Mouse (Mus musculus): ENCODE results near the gene Dhx8. TPM values are rescaled to one million over a fixed set of nuclear protein-coding genes. Genes with fewer than 3 reads are reported as not detected.

Dhx8 gene
- polyA plus RNA-seq, 1 experiment from 2014 or later: 46.7 TPM

- no peak overlapping the region for H3K4me2 ChIP-seq (ENCODE audit: low read depth, low read length)
- ATAC-seq (replicated peaks; ENCODE audit: insufficient number of reproducible peaks, low FRiP score, low TSS enrichment, low read depth): no peak
- no peaks in the 10 kb centered on the region for H3K9me3 ChIP-seq (replicated peaks; ENCODE audit: control insufficient read depth, low read length)
- H3K4me1 ChIP-seq (ENCODE audit: control insufficient read depth, insufficient read depth, low read length): no peaks in the 10 kb centered on the region
- H3K9ac ChIP-seq (replicated peaks; ENCODE audit: low read length): no peak overlapping the region
- no peak for DNase-seq (ENCODE audit: low spot score)
- H3K36me3 ChIP-seq (replicated peaks; ENCODE audit: control insufficient read depth, insufficient read depth, low read depth, low read length): no peaks in the 10 kb centered on the region
- 28% methylated on average over 4 of the region's 4 CpGs for WGBS
- no peak overlapping the region for H3K4me3 ChIP-seq (ENCODE audit: low read depth, low read length)
- H3K27me3 ChIP-seq (ENCODE audit: control insufficient read depth, insufficient read depth, low read length): no peaks in the 10 kb centered on the region
- H3K27ac ChIP-seq (replicated peaks; ENCODE audit: low read depth, low read length): no peak overlapping the region
Measured at GRCm38 (mm10) chr11:101718324-101718723, 14.4 kb upstream of the Dhx8 start.

DNA sequence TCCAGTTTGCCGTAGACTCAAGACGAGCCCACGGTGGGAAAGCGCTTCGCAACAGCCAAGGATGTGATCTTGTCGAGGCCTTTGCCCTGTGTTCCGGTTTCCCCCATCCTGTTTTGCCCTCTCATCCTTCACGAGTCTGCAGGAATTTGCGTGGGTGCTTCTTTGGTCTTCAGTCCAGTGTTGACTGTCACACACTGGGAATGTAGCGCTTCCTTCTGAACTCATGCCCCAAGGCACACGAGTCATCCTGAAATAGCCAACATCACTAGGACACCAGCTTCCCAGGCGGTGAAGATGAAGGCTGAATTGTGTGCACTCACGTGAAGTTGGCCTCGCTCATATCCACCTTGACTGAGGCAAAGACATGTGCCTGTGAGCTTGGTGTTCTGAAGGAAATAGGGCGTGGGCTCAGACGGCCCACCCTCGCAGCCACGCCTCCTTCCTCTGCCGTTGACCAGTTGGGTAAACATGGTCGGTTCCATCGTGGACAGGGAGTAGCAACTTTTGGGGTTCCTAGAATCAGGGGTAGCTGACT is 12.7 kb upstream of the Dhx8 start:
- H3K4me1 ChIP-seq (ENCODE audit: control insufficient read depth, insufficient read depth, low read length): no peaks in the 10 kb centered on the region
- H3K9ac ChIP-seq (replicated peaks; ENCODE audit: low read length): no peak overlapping the region
- no peaks in the 10 kb centered on the region for H3K36me3 ChIP-seq (replicated peaks; ENCODE audit: control insufficient read depth, insufficient read depth, low read depth, low read length)
- ATAC-seq (replicated peaks; ENCODE audit: insufficient number of reproducible peaks, low FRiP score, low TSS enrichment, low read depth): no peak
- WGBS: 77% methylated on average over 21 of the region's 21 CpGs
- no peak for DNase-seq (ENCODE audit: low spot score)
- H3K4me3 ChIP-seq (ENCODE audit: low read depth, low read length): no peak overlapping the region
- H3K4me2 ChIP-seq (ENCODE audit: low read depth, low read length): no peak overlapping the region
- H3K27me3 ChIP-seq (ENCODE audit: control insufficient read depth, insufficient read depth, low read length): no peaks in the 10 kb centered on the region
- no peak overlapping the region for H3K27ac ChIP-seq (replicated peaks; ENCODE audit: low read depth, low read length)
- no peaks in the 10 kb centered on the region for H3K9me3 ChIP-seq (replicated peaks; ENCODE audit: control insufficient read depth, low read length)

GRCm38 (mm10) chr11:101725043-101725442 is 7.7 kb upstream of the Dhx8 start:
- Histone ChIP-seq H3K36me3 (replicated peaks; ENCODE audit: control insufficient read depth, insufficient read depth, low read depth, low read length) (no peaks in the 10 kb centered on the region), H3K9me3 (replicated peaks; ENCODE audit: control insufficient read depth, low read length) (no peaks in the 10 kb centered on the region), H3K9ac (replicated peaks; ENCODE audit: low read length) (no peak overlapping the region), H3K27ac (replicated peaks; ENCODE audit: low read depth, low read length) (no peak overlapping the region), H3K27me3 (ENCODE audit: control insufficient read depth, insufficient read depth, low read length) (no peaks in the 10 kb centered on the region), H3K4me1 (ENCODE audit: control insufficient read depth, insufficient read depth, low read length) (no peaks in the 10 kb centered on the region), H3K4me2 (ENCODE audit: low read depth, low read length) (no peak overlapping the region), H3K4me3 (ENCODE audit: low read depth, low read length) (no peak overlapping the region)
- WGBS: 81% methylated on average over 8 of the region's 8 CpGs
- DNase-seq (ENCODE audit: low spot score) (no peak), ATAC-seq (replicated peaks; ENCODE audit: insufficient number of reproducible peaks, low FRiP score, low TSS enrichment, low read depth) (no peak)

GRCm38 (mm10) chr11:101726765-101727164 is 6.0 kb upstream of the Dhx8 start:
- no peak for ATAC-seq (replicated peaks; ENCODE audit: insufficient number of reproducible peaks, low FRiP score, low TSS enrichment, low read depth)
- whole genome bisulfite sequencing: 58% methylated on average over 2 of the region's 2 CpGs
- no peaks in the 10 kb centered on the region for H3K9me3 ChIP-seq (replicated peaks; ENCODE audit: control insufficient read depth, low read length)

DNA sequence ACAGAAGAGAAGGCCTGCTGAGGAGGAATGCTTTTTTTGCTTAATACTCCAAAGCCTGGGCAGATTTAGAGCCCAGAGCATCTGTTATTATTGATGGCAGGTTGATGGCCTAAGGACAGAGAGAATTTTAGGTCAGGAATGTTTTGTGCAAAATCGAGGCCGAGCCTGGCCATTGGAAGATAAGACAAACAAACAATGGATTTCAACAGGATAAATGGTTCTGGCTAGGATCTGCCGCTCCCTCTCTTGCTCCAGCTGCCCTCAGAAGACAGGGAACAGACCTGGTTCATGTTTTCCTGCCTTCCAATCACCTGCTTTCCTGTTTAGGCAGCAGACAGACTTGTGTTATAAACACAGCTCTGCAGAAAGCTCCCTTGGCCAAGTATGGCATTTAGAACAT is 3.4 kb upstream of the Dhx8 start:
- no peaks in the 10 kb centered on the region for H3K36me3 ChIP-seq (replicated peaks; ENCODE audit: control insufficient read depth, insufficient read depth, low read depth, low read length)
- 55% methylated on average over 3 of the region's 3 CpGs for WGBS

More at GRCm38 (mm10) chr11:101726765-101727164, 6.0 kb upstream of the Dhx8 start:
- Histone ChIP-seq H3K36me3 (replicated peaks; ENCODE audit: control insufficient read depth, insufficient read depth, low read depth, low read length) (no peaks in the 10 kb centered on the region), H3K4me2 (ENCODE audit: low read depth, low read length) (no peak overlapping the region), H3K27me3 (ENCODE audit: control insufficient read depth, insufficient read depth, low read length) (no peaks in the 10 kb centered on the region), H3K4me1 (ENCODE audit: control insufficient read depth, insufficient read depth, low read length) (no peaks in the 10 kb centered on the region), H3K4me3 (ENCODE audit: low read depth, low read length) (no peak overlapping the region), H3K27ac (replicated peaks; ENCODE audit: low read depth, low read length) (no peak overlapping the region), H3K9ac (replicated peaks; ENCODE audit: low read length) (no peak overlapping the region)
- no peak for DNase-seq (ENCODE audit: low spot score)

GRCm38 (mm10) chr11:101733596-101733995 is 877 bp downstream of the Dhx8 start:
- H3K27ac ChIP-seq (replicated peaks; ENCODE audit: low read depth, low read length): no peak overlapping the region
- DNase-seq (ENCODE audit: low spot score) (no peak), ATAC-seq (replicated peaks; ENCODE audit: insufficient number of reproducible peaks, low FRiP score, low TSS enrichment, low read depth) (no peak)
- H3K9ac ChIP-seq (replicated peaks; ENCODE audit: low read length): peak overlapping the region; percentile 80
- peak overlapping the region; percentile 75 for H3K4me3 ChIP-seq (ENCODE audit: low read depth, low read length)
- peaks cover 3% of the 10 kb centered on the region for H3K36me3 ChIP-seq (replicated peaks; ENCODE audit: control insufficient read depth, insufficient read depth, low read depth, low read length)
- WGBS: 35% methylated on average over 9 of the region's 9 CpGs
- no peaks in the 10 kb centered on the region for H3K4me1 ChIP-seq (ENCODE audit: control insufficient read depth, insufficient read depth, low read length)
- no peaks in the 10 kb centered on the region for H3K9me3 ChIP-seq (replicated peaks; ENCODE audit: control insufficient read depth, low read length)
- H3K27me3 ChIP-seq (ENCODE audit: control insufficient read depth, insufficient read depth, low read length): no peaks in the 10 kb centered on the region
- peak overlapping the region; percentile 58 for H3K4me2 ChIP-seq (ENCODE audit: low read depth, low read length)

More for the DNA sequence above, 3.4 kb upstream of the Dhx8 start:
- no peak for ATAC-seq (replicated peaks; ENCODE audit: insufficient number of reproducible peaks, low FRiP score, low TSS enrichment, low read depth)
- H3K4me2 ChIP-seq (ENCODE audit: low read depth, low read length): no peak overlapping the region
- DNase-seq (ENCODE audit: low spot score): no peak
- no peaks in the 10 kb centered on the region for H3K27me3 ChIP-seq (ENCODE audit: control insufficient read depth, insufficient read depth, low read length)
- no peaks in the 10 kb centered on the region for H3K9me3 ChIP-seq (replicated peaks; ENCODE audit: control insufficient read depth, low read length)
- H3K4me1 ChIP-seq (ENCODE audit: control insufficient read depth, insufficient read depth, low read length): no peaks in the 10 kb centered on the region
- no peak overlapping the region for H3K4me3 ChIP-seq (ENCODE audit: low read depth, low read length)
- no peak overlapping the region for H3K27ac ChIP-seq (replicated peaks; ENCODE audit: low read depth, low read length)
- no peak overlapping the region for H3K9ac ChIP-seq (replicated peaks; ENCODE audit: low read length)

DNA sequence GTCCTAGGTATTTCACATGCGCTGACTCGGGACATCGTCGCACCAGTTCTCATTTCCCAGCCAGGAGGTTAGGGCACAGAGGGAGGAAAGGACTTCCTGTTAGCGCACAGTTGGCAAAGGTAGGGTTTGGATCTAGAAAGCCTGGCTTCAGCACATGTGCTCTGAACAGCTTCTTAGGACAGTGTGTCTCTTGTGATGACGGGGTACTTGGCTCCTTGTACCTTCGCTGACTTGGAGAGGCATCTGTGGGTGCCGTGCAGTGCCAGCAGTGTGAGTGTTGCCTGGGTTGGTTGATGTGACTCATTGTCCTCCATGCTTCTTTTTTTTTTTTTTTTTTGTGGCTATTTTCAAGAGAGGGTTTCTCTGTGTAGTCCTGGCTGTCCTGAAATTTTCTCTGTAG is 23.9 kb downstream of the Dhx8 start:
- H3K27ac ChIP-seq (replicated peaks; ENCODE audit: low read depth, low read length): no peak overlapping the region
- H3K4me2 ChIP-seq (ENCODE audit: low read depth, low read length): no peak overlapping the region
- 95% methylated on average over 8 of the region's 8 CpGs for WGBS
- DNase-seq (ENCODE audit: low spot score) (no peak), ATAC-seq (replicated peaks; ENCODE audit: insufficient number of reproducible peaks, low FRiP score, low TSS enrichment, low read depth) (no peak)
- H3K9me3 ChIP-seq (replicated peaks; ENCODE audit: control insufficient read depth, low read length): no peaks in the 10 kb centered on the region
- H3K27me3 ChIP-seq (ENCODE audit: control insufficient read depth, insufficient read depth, low read length): no peaks in the 10 kb centered on the region; the same call in 1 of the 2 replicates
- no peaks in the 10 kb centered on the region for H3K4me1 ChIP-seq (ENCODE audit: control insufficient read depth, insufficient read depth, low read length)
- peaks cover 21% of the 10 kb centered on the region for H3K36me3 ChIP-seq (replicated peaks; ENCODE audit: control insufficient read depth, insufficient read depth, low read depth, low read length)
- H3K9ac ChIP-seq (replicated peaks; ENCODE audit: low read length): no peak overlapping the region
- H3K4me3 ChIP-seq (ENCODE audit: low read depth, low read length): no peak overlapping the region

DNA sequence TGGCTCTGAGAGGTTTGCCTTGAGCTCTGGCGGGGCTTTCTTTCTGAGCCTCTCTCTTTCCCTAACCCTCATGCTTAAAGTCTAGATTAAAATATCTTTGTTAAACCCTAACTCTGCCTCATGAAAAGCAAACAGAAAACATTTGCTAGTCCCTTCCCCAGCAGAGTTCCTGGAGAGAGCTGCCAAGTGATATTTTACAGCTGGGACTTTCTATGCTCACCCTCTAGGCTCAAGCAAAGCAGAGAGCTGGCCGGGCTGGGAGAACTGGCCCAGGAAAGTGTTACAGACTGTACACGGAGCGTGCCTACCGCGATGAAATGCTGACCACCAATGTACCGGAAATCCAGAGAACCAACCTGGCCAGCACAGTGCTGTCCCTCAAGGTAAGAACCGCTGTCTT is 24.6 kb downstream of the Dhx8 start:
- DNase-seq (ENCODE audit: low spot score): no peak
- H3K4me1 ChIP-seq (ENCODE audit: control insufficient read depth, insufficient read depth, low read length): no peaks in the 10 kb centered on the region
- H3K27ac ChIP-seq (replicated peaks; ENCODE audit: low read depth, low read length): no peak overlapping the region
- 94% methylated on average over 8 of the region's 8 CpGs for WGBS
- H3K36me3 ChIP-seq (replicated peaks; ENCODE audit: control insufficient read depth, insufficient read depth, low read depth, low read length): peaks cover 18% of the 10 kb centered on the region
- ATAC-seq (replicated peaks; ENCODE audit: insufficient number of reproducible peaks, low FRiP score, low TSS enrichment, low read depth): no peak
- H3K4me3 ChIP-seq (ENCODE audit: low read depth, low read length): no peak overlapping the region
- no peaks in the 10 kb centered on the region for H3K9me3 ChIP-seq (replicated peaks; ENCODE audit: control insufficient read depth, low read length)
- no peak overlapping the region for H3K4me2 ChIP-seq (ENCODE audit: low read depth, low read length)
- H3K9ac ChIP-seq (replicated peaks; ENCODE audit: low read length): no peak overlapping the region
- H3K27me3 ChIP-seq (ENCODE audit: control insufficient read depth, insufficient read depth, low read length): no peaks in the 10 kb centered on the region; the same call in 1 of the 2 replicates

Measured in embryonic facial prominence, embryonic 11.5 days (tissue).